Mouse (Mus musculus) cerebellum, adult 8-10 months (tissue): Measurements from ENCODE around the gene Gm17571.

ENCODE experiments used
- DNase-seq: peaks from one replicate; pipeline ENCODE4 v3.0.0; 2022

The Gm17571 gene

GRCm38 (mm10) chr9:13446703-13447285, at the start of gene Gm17571:
Gene Gm17571 (minus strand): TSS chr9:13446753.
- DNase-seq, result no peak

GRCm38 (mm10) chr9:13495530-13495929, 49.0 kb upstream of the Gm17571 start:
- DNase-seq, result no peak

GRCm38 (mm10) chr9:13493746-13494145, 47.2 kb upstream of the Gm17571 start:
- no peak for DNase-seq

- no peak for DNase-seq
Observed at GRCm38 (mm10) chr9:13492807-13493206, 46.3 kb upstream of the Gm17571 start.

- no peak for DNase-seq
Observed at GRCm38 (mm10) chr9:13491854-13492620, 45.5 kb upstream of the Gm17571 start.

- no peak for DNase-seq
Observed at GRCm38 (mm10) chr9:13491107-13491506, 44.6 kb upstream of the Gm17571 start.

- DNase-seq, result no peak
Observed at GRCm38 (mm10) chr9:13485914-13486313, 39.4 kb upstream of the Gm17571 start.

GRCm38 (mm10) chr9:13484267-13485240, 38.0 kb upstream of the Gm17571 start:
- no peak for DNase-seq

GRCm38 (mm10) chr9:13483199-13484068, 36.9 kb upstream of the Gm17571 start:
- no peak for DNase-seq

GRCm38 (mm10) chr9:13479275-13479674, 32.7 kb upstream of the Gm17571 start:
- no peak for DNase-seq

- peak; percentile 30 for DNase-seq
Observed at GRCm38 (mm10) chr9:13474951-13475350, 28.4 kb upstream of the Gm17571 start.

GRCm38 (mm10) chr9:13470013-13470412, 23.5 kb upstream of the Gm17571 start:
- DNase-seq, result no peak

- DNase-seq, result no peak
Observed at GRCm38 (mm10) chr9:13468778-13469177, 22.2 kb upstream of the Gm17571 start.

- no peak for DNase-seq
Observed at GRCm38 (mm10) chr9:13467745-13468144, 21.2 kb upstream of the Gm17571 start.

- no peak for DNase-seq
Observed at GRCm38 (mm10) chr9:13466816-13467215, 20.3 kb upstream of the Gm17571 start.

- DNase-seq, result no peak
Observed at GRCm38 (mm10) chr9:13466351-13466750, 19.8 kb upstream of the Gm17571 start.

- no peak for DNase-seq
Observed at GRCm38 (mm10) chr9:13465358-13466020, 18.9 kb upstream of the Gm17571 start.

GRCm38 (mm10) chr9:13460926-13461325, 14.4 kb upstream of the Gm17571 start:
- no peak for DNase-seq

- no peak for DNase-seq
Observed at GRCm38 (mm10) chr9:13460012-13460411, 13.5 kb upstream of the Gm17571 start.

- no peak for DNase-seq
Observed at GRCm38 (mm10) chr9:13459371-13459770, 12.8 kb upstream of the Gm17571 start.

GRCm38 (mm10) chr9:13457774-13458173, 11.2 kb upstream of the Gm17571 start:
- DNase-seq, result no peak

- DNase-seq, result no peak
Observed at GRCm38 (mm10) chr9:13455231-13455630, 8.7 kb upstream of the Gm17571 start.
